Mouse (Mus musculus): ENCODE measurements around the gene Zfp961.

DNA sequence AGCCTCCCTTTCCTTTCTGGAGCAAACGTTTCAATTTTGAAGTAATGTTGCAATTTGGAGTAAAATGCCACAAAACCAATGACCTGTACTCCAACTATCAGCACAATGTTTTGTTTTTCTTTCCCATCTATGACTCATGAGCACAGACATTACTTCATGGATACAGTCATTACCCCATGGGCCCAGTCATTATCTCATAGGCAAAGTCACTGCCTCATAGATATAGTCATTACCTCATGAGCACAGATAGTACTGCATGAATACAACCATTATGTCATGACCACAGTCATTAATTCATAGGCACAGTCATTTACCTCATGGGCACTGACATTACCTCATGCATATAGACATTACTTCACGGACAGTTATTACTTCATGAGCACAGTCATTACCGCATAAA, 55.1 kb downstream of the Zfp961 start:
- no peak for TF ChIP-seq POLR2A (IDR thresholded peaks at IDR 0.05; ENCODE audit: low read depth, low read length)
- TF ChIP-seq NELFE (IDR thresholded peaks at IDR 0.05; ENCODE audit: low read depth, low read length) = no peak
- no peak for TF ChIP-seq KAT2A (IDR thresholded peaks at IDR 0.05; ENCODE audit: insufficient replicate concordance, low read length)
- TF ChIP-seq E2F4 (IDR thresholded peaks at IDR 0.05; ENCODE audit: insufficient replicate concordance, low read depth, low read length) = no peak
- no peak for TF ChIP-seq POLR2AphosphoS2 (IDR thresholded peaks at IDR 0.05; ENCODE audit: low read depth, low read length)
- TF ChIP-seq JUND (conservative IDR thresholded peaks at IDR 0.05; ENCODE audit: low read depth, low read length) = no peak
- no peak for TF ChIP-seq ETS1 (conservative IDR thresholded peaks at IDR 0.05; ENCODE audit: low read depth, low read length)
- no peak for TF ChIP-seq CTCF (conservative IDR thresholded peaks at IDR 0.05 in 1 of 2, IDR thresholded peaks at IDR 0.05 in 1 of 2; ENCODE audit: low read depth in 2 of 2, low read length in 2 of 2)
- no peak for TF ChIP-seq MAZ (IDR thresholded peaks at IDR 0.05; ENCODE audit: low read depth, low read length)
- no peak for TF ChIP-seq USF1 (IDR thresholded peaks at IDR 0.05; ENCODE audit: low read depth, low read length)
- no peak for TF ChIP-seq USF2 (conservative IDR thresholded peaks at IDR 0.05; ENCODE audit: low read depth, low read length)
- TF ChIP-seq RCOR1 (conservative IDR thresholded peaks at IDR 0.05; ENCODE audit: low read depth, low read length) = no peak
- no peak for TF ChIP-seq SMC3 (IDR thresholded peaks at IDR 0.05; ENCODE audit: low read depth, low read length)
- TF ChIP-seq TCF12 (IDR thresholded peaks at IDR 0.05; ENCODE audit: low read depth, low read length) = no peak

Measured in CH12.LX (cell line).